Mouse (Mus musculus) gastrocnemius, postnatal 10 days (tissue): ENCODE data around the gene Spats1. TPM values are rescaled to one million over a fixed set of nuclear protein-coding genes. Genes with fewer than 3 reads are reported as not detected.

Experiments used
- DNase-seq: peaks from one replicate; pipeline ENCODE4 v3.0.0; 2021; ENCODE audit warnings: mixed read lengths
- long read RNA-seq, 2 experiments: library from polyadenylated mRNA; stranded (forward); transcript quantifications; one replicate each; pipeline ENCODE4 v2.0.0; 2021
- total RNA-seq, 2 experiments: library from RNA; stranded (reverse); gene quantifications; 2 replicates each; pipeline ENCODE4 v1.2.3; 2021

The Spats1 gene
- under 1 TPM; 0.25 to 0.26 TPM for total RNA-seq
- long read RNA-seq, experiment 1: 0 reads
- long read RNA-seq, experiment 2: 0 reads

GRCm38 (mm10) chr17:45474669-45475465 lies at the start of gene Spats1:
Gene Spats1 (minus strand): TSS chr17:45475415.
- peak; percentile 43 for DNase-seq

GRCm38 (mm10) chr17:45524961-45525360 lies 49.7 kb upstream of the Spats1 start:
- no peak for DNase-seq

- no peak for DNase-seq
Observed at GRCm38 (mm10) chr17:45523263-45523662, 48.0 kb upstream of the Spats1 start, which contains the start of gene Tcte1. Gene Tcte1 (plus strand): TSS chr17:45523434.

GRCm38 (mm10) chr17:45520136-45520535 lies 44.9 kb upstream of the Spats1 start:
- no peak for DNase-seq

- DNase-seq: no peak
Observed at GRCm38 (mm10) chr17:45518766-45519475, 43.7 kb upstream of the Spats1 start.

GRCm38 (mm10) chr17:45517549-45518215 lies 42.5 kb upstream of the Spats1 start:
- DNase-seq: no peak

- DNase-seq: no peak
Observed at GRCm38 (mm10) chr17:45517135-45517534, 41.9 kb upstream of the Spats1 start.

- peak; percentile 79 for DNase-seq
Observed at GRCm38 (mm10) chr17:45516488-45516887, 41.3 kb upstream of the Spats1 start.

- no peak for DNase-seq
Observed at GRCm38 (mm10) chr17:45515806-45516205, 40.6 kb upstream of the Spats1 start.

GRCm38 (mm10) chr17:45515204-45515726 lies 40.0 kb upstream of the Spats1 start:
- DNase-seq: no peak

- DNase-seq: no peak
Observed at GRCm38 (mm10) chr17:45511757-45512156, 36.5 kb upstream of the Spats1 start.

GRCm38 (mm10) chr17:45510871-45511270 lies 35.7 kb upstream of the Spats1 start:
- no peak for DNase-seq

GRCm38 (mm10) chr17:45506700-45507189 lies 31.5 kb upstream of the Spats1 start, which contains the start of gene Aars2:
Gene Aars2 (plus strand): TSS chr17:45506841.
- peak; percentile 96 for DNase-seq

GRCm38 (mm10) chr17:45505941-45506465 lies 30.8 kb upstream of the Spats1 start:
- no peak for DNase-seq

GRCm38 (mm10) chr17:45503301-45503973 lies 28.2 kb upstream of the Spats1 start:
- DNase-seq: no peak

- no peak for DNase-seq
Observed at GRCm38 (mm10) chr17:45502324-45502723, 27.1 kb upstream of the Spats1 start.

GRCm38 (mm10) chr17:45500981-45501380 lies 25.8 kb upstream of the Spats1 start:
- no peak for DNase-seq

- DNase-seq: no peak
Observed at GRCm38 (mm10) chr17:45499516-45499915, 24.3 kb upstream of the Spats1 start.

GRCm38 (mm10) chr17:45498397-45498796 lies 23.2 kb upstream of the Spats1 start:
- DNase-seq: no peak

GRCm38 (mm10) chr17:45495398-45495797 lies 20.2 kb upstream of the Spats1 start:
- DNase-seq: no peak

GRCm38 (mm10) chr17:45490532-45491154 lies 15.4 kb upstream of the Spats1 start:
- no peak for DNase-seq
